Mouse (Mus musculus): ENCODE measurements around the gene Spag6.

DNA sequence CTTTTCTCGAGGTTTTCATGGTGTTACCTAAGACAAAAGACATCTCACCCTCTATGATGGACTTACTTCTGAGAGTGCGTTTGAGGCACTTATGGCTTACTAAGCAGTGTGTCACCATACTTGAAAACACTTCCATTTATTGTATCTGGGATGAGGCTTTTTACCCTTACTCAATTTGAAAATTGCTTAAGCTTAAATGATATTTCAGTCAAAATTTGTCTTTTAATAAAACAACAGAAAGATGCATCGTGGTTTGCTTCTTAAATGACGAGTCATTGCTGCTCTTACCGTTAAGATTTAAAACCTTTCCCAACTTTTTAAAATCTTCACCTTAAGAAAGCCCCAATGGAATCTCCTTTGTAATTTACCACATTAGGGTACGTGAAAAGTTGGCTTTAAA lies 7.4 kb upstream of the Spag6 start:
- TF ChIP-seq CTCF (IDR thresholded peaks at IDR 0.05; ENCODE audit: borderline replicate concordance, control insufficient read depth, extremely low read depth, insufficient read depth, low read length, poor library complexity) (no peak), POLR2A (IDR thresholded peaks at IDR 0.05; ENCODE audit: control insufficient read depth, extremely low read depth, insufficient read depth, low read length, poor library complexity) (no peak)
